Mouse (Mus musculus) layer of hippocampus, postnatal 36 days (tissue): ENCODE measurements at regions not wholly inside any gene's neighbourhood (a gene's known extent, or its start where the extent isn't known, plus 50 kb on each side); places are given as distances from the start of the nearest gene placed in this dataset.

ENCODE experiments used
- DNase-seq, 2 experiments: peaks; one replicate each; pipeline ENCODE4 v3.0.0; 2022

- DNase-seq = peak; percentile 52 to 55
These were observed 85.4 kb downstream of the Atp23 start for GRCm38 (mm10) chr10:126815730-126816129.

GRCm38 (mm10) chr10:126814968-126815367 lies 86.2 kb downstream of the Atp23 start:
- no peak for DNase-seq

GRCm38 (mm10) chr10:126813051-126813593 lies 88.0 kb downstream of the Atp23 start:
- no peak for DNase-seq

- DNase-seq = no peak
These were observed 88.9 kb downstream of the Atp23 start for GRCm38 (mm10) chr10:126812243-126812755.

- DNase-seq = no peak
These were observed 90.6 kb downstream of the Atp23 start for GRCm38 (mm10) chr10:126810346-126811095.

- DNase-seq = peak; percentile 59 to 61
These were observed 91.6 kb downstream of the Atp23 start for GRCm38 (mm10) chr10:126809587-126809986.

- no peak for DNase-seq
These were observed 94.3 kb downstream of the Atp23 start for GRCm38 (mm10) chr10:126806881-126807280.

GRCm38 (mm10) chr10:126802732-126803131 lies 98.4 kb downstream of the Atp23 start:
- DNase-seq = no peak

- no peak for DNase-seq
These were observed 101.8 kb downstream of the Atp23 start for GRCm38 (mm10) chr10:126799393-126799792.

- DNase-seq = no peak
These were observed 108.0 kb downstream of the Atp23 start for GRCm38 (mm10) chr10:126793136-126793535.

GRCm38 (mm10) chr10:126792371-126792835 lies 108.8 kb downstream of the Atp23 start:
- no peak for DNase-seq

GRCm38 (mm10) chr10:126788277-126788676 lies 112.9 kb downstream of the Atp23 start:
- no peak for DNase-seq

- DNase-seq = no peak
These were observed 118.0 kb downstream of the Atp23 start for GRCm38 (mm10) chr10:126783161-126783560.

- no peak for DNase-seq
These were observed 124.6 kb downstream of the Atp23 start for GRCm38 (mm10) chr10:126776603-126777002.

- DNase-seq = no peak
These were observed 125.2 kb downstream of the Atp23 start for GRCm38 (mm10) chr10:126775946-126776345.

- DNase-seq = no peak
These were observed 130.6 kb downstream of the Atp23 start for GRCm38 (mm10) chr10:126770446-126771020.

- DNase-seq = no peak
These were observed 135.5 kb downstream of the Atp23 start for GRCm38 (mm10) chr10:126765648-126766047.

- DNase-seq = no peak
These were observed 136.4 kb downstream of the Atp23 start for GRCm38 (mm10) chr10:126764740-126765139.

- no peak for DNase-seq
These were observed 137.2 kb downstream of the Atp23 start for GRCm38 (mm10) chr10:126763976-126764375.

GRCm38 (mm10) chr10:126758682-126759081 lies 142.5 kb downstream of the Atp23 start:
- no peak for DNase-seq

- DNase-seq = no peak
These were observed 148.0 kb downstream of the Atp23 start for GRCm38 (mm10) chr10:126753201-126753600.

GRCm38 (mm10) chr10:126752699-126753098 lies 148.5 kb downstream of the Atp23 start:
- DNase-seq = peak; percentile 29 to 30

- no peak for DNase-seq
These were observed 152.3 kb downstream of the Atp23 start for GRCm38 (mm10) chr10:126748696-126749466.
